10 mouse cellular contexts compared by ENCODE assay signal in genomic region chr10:70057064-70057463, GRCm38 (mm10). TPM values are rescaled to one million over a fixed set of nuclear protein-coding genes. Genes with fewer than 3 reads are reported as not detected.
DNase-seq lines count a peak whose midpoint lies in the region; ATAC-seq and TF ChIP-seq lines count a peak whose summit lies in the region.
"Had no signal": no experiment of that assay in that cellular context is flagged by ENCODE, and none has a peak within 500 bp of the region (broad histone marks: within the 10 kb centered on the region; RNA-seq: fewer than 3 reads in every experiment).

No protein-coding gene starts in this region.

- ATAC-seq in limb, embryonic 14.5 days (ENCODE audit: low FRiP score, low read depth): no peak
- ATAC-seq in midbrain, embryonic 15.5 days (replicated peaks): no peak
- ATAC-seq in erythroid progenitor cell, adult 5-6 weeks (replicated peaks; ENCODE audit: low FRiP score, poor library complexity, severe bottlenecking): no peak

- H3K36me3 ChIP-seq in limb, embryonic 14.5 days (ENCODE audit: control insufficient read depth, insufficient read depth, low read length): no peaks in the 10 kb centered on the region
- no peaks in the 10 kb centered on the region for H3K36me3 ChIP-seq in midbrain, embryonic 15.5 days (replicated peaks)

- TF ChIP-seq POLR2A in limb, embryonic 14.5 days (IDR thresholded peaks at IDR 0.05; ENCODE audit: borderline replicate concordance, extremely low read depth, insufficient read depth, insufficient read length): no peak

- no peaks in the 10 kb centered on the region for H3K4me1 ChIP-seq in limb, embryonic 14.5 days (ENCODE audit: control insufficient read depth, insufficient read depth, low read length)
- peaks cover 2% of the 10 kb centered on the region for H3K4me1 ChIP-seq in midbrain, embryonic 15.5 days

- H3K9me3 ChIP-seq in limb, embryonic 14.5 days (ENCODE audit: control insufficient read depth, low read length): peaks cover 5% of the 10 kb centered on the region; the same call in 1 of the 2 replicates
- H3K9me3 ChIP-seq in midbrain, embryonic 15.5 days: no peaks in the 10 kb centered on the region

- WGBS in limb, embryonic 14.5 days: 71% methylated on average over 3 of the region's 3 CpGs
- WGBS in midbrain, embryonic 15.5 days: 86% methylated on average over 3 of the region's 3 CpGs

- no peak overlapping the region for H3K9ac ChIP-seq in limb, embryonic 14.5 days (ENCODE audit: low read depth, low read length, severe bottlenecking)
- no peak overlapping the region for H3K9ac ChIP-seq in midbrain, embryonic 15.5 days

- no peaks in the 10 kb centered on the region for H3K27me3 ChIP-seq in limb, embryonic 14.5 days (ENCODE audit: control insufficient read depth, insufficient read depth, low read length)
- H3K27me3 ChIP-seq in midbrain, embryonic 15.5 days (replicated peaks): no peaks in the 10 kb centered on the region
- H3K27me3 ChIP-seq: megakaryocyte, embryonic 14.5 days had no signal

- H3K4me2 ChIP-seq in limb, embryonic 14.5 days (replicated peaks; ENCODE audit: low read depth, low read length, severe bottlenecking): no peak overlapping the region
- no peak overlapping the region for H3K4me2 ChIP-seq in midbrain, embryonic 15.5 days

- no peak overlapping the region for H3K4me3 ChIP-seq in limb, embryonic 14.5 days (replicated peaks; ENCODE audit: low read length)
- H3K4me3 ChIP-seq in midbrain, embryonic 15.5 days: no peak overlapping the region
- H3K4me3 ChIP-seq: megakaryocyte, embryonic 14.5 days had no signal

- DNase-seq in 416B (ENCODE audit: low read depth) (peak; percentile 11), NIH3T3 (ENCODE audit: low read depth) (peak; percentile 91)
- DNase-seq in gastrocnemius, postnatal 25 days: peak; percentile 75
- DNase-seq in limb, embryonic 14.5 days (ENCODE audit: low spot score): peak; percentile 70
- DNase-seq in spleen, postnatal 36 days (ENCODE audit: low spot score in 2 of 2): no peak
- DNase-seq: cerebellum, adult 9-11 months; thymus, postnatal 25 days had no signal

- no peak overlapping the region for H3K27ac ChIP-seq in limb, embryonic 14.5 days (replicated peaks; ENCODE audit: low read depth, low read length)
- H3K27ac ChIP-seq in midbrain, embryonic 15.5 days: no peak overlapping the region

RNA-seq across cellular contexts. Expression of gene Ccdc6, which starts 39.9 kb away (rescaled TPM):
- total RNA-seq in gastrocnemius, postnatal 25 days (2021): 100 to 1,000 TPM in 1 of 2 experiments, 10 to 100 TPM in 1; 98.9 to 100 TPM
- 29.6 and 31.4 TPM in 2 replicates for polyA plus RNA-seq in limb, embryonic 14.5 days (2012; rRNA removed)
- polyA plus RNA-seq in limb, embryonic 14.5 days (2014; fragmentation: Nextera tagmentation; extraction: Ambion mirVana): 23.1 and 26.8 TPM in 2 replicates
- 23.3 and 25.3 TPM in 2 replicates for polyA plus RNA-seq in midbrain, embryonic 15.5 days (2015; fragmentation: Nextera tagmentation; extraction: Ambion mirVana)
- total RNA-seq in erythroid progenitor cell, adult 5-6 weeks (2015; ENCODE audit: low replicate concordance): 25.2 and 45.0 TPM in 2 replicates
- total RNA-seq in erythroid progenitor cell, adult 5-6 weeks (2017; ENCODE audit: low replicate concordance): 46.6 and 61.2 TPM in 2 replicates

Comparison
In these comparisons a context has a peak if more than half of its experiments do, and no peak if none do; other contexts are left out.
1. DNase-seq: peak in 416B (single experiment), NIH3T3 (single experiment), gastrocnemius, postnatal 25 days (single experiment) and limb, embryonic 14.5 days (single experiment); none in spleen, postnatal 36 days (0 of 2).